Comparison of ENCODE assay signal across 8 mouse cellular contexts in genomic region chr7:35333231-35333651, GRCm38 (mm10). TPM values are rescaled to one million over a fixed set of nuclear protein-coding genes. Genes with fewer than 3 reads are reported as not detected.
DNase-seq lines count a peak whose midpoint lies in the region; ATAC-seq and TF ChIP-seq lines count a peak whose summit lies in the region.

No protein-coding gene starts in this region.

- peaks cover 8% of the 10 kb centered on the region; the same call in 1 of the 2 replicates for H3K4me1 ChIP-seq in heart, embryonic 11.5 days (ENCODE audit: control insufficient read depth, insufficient read depth, low read length)
- peaks cover 15% of the 10 kb centered on the region for H3K4me1 ChIP-seq in testis, adult 2 months (ENCODE audit: control insufficient read depth, insufficient read depth, low read length)

- WGBS in heart, embryonic 11.5 days (ENCODE audit: insufficient replicate concordance) = under 1% methylated on average over 19 of the region's 19 CpGs

- H3K36me3 ChIP-seq in heart, embryonic 11.5 days (ENCODE audit: control insufficient read depth, insufficient read depth, low read length) = no peaks in the 10 kb centered on the region
- H3K36me3 ChIP-seq in testis, adult 2 months (ENCODE audit: control insufficient read depth, insufficient read depth, low read length) = no peaks in the 10 kb centered on the region

- TF ChIP-seq CTCF in testis, adult 2 months (IDR thresholded peaks at IDR 0.05; ENCODE audit: control insufficient read depth, insufficient read depth, insufficient replicate concordance, low read depth, low read length) = no peak

- ATAC-seq in heart, embryonic 11.5 days (replicated peaks; ENCODE audit: insufficient number of reproducible peaks, low FRiP score, low TSS enrichment) = 0 out of 2 replicates have a peak, but pooled peaks have one; percentile 8
- peak; percentile 17 for ATAC-seq in megakaryocyte, adult 5-6 weeks (ENCODE audit: poor library complexity, severe bottlenecking)

- H3K4me3 ChIP-seq in heart, embryonic 11.5 days (ENCODE audit: low read depth, low read length) = peak overlapping the region; percentile 60
- H3K4me3 ChIP-seq in testis, adult 2 months (ENCODE audit: control insufficient read depth, low read depth, low read length) = peak overlapping the region; percentile 93

- no peak for TF ChIP-seq POLR2A in testis, adult 2 months (IDR thresholded peaks at IDR 0.05; ENCODE audit: control insufficient read depth, low read depth, low read length)

- peak; percentile 35 to 44 for DNase-seq in heart, adult 9 months (ENCODE audit: low spot score in 2 of 2)
- no peak for DNase-seq in heart, postnatal 25 days (ENCODE audit: low spot score)
- peak; percentile 77 for DNase-seq in ZHBTc4 (ENCODE audit: low read depth, low spot score)
- peak; percentile 62 for DNase-seq in kidney, postnatal 14 days
- no peak for DNase-seq in layer of hippocampus, adult 9-10 months (ENCODE audit: low spot score)

- peak overlapping the region; percentile 57; the same call in 1 of the 2 replicates for H3K27ac ChIP-seq in heart, embryonic 11.5 days (ENCODE audit: low read depth, low read length)
- H3K27ac ChIP-seq in testis, adult 2 months (ENCODE audit: control insufficient read depth, insufficient read depth, low read depth, low read length) = no peak overlapping the region

- intact Hi-C loops in heart, postnatal 25 days (cut with DNase I) = loop anchor here (1.0 to 10.0 kb wide), 2 partner anchors 15 to 252 kb away; partner anchors contain the start of genes Ankrd27, Gpatch1 and Rgs9bp

- H3K27me3 ChIP-seq in heart, embryonic 11.5 days (ENCODE audit: control insufficient read depth, insufficient read depth, low read length) = peaks cover 8% of the 10 kb centered on the region; the same call in 1 of the 2 replicates
- H3K27me3 ChIP-seq in testis, adult 2 months (ENCODE audit: control insufficient read depth, insufficient read depth, low read length) = no peaks in the 10 kb centered on the region; the same call in 1 of the 2 replicates

- no peaks in the 10 kb centered on the region for H3K9me3 ChIP-seq in heart, embryonic 11.5 days (replicated peaks; ENCODE audit: control insufficient read depth, low read length)

- H3K4me2 ChIP-seq in heart, embryonic 11.5 days = peak overlapping the region; percentile 100

- H3K9ac ChIP-seq in heart, embryonic 11.5 days (ENCODE audit: low read depth, low read length) = peak overlapping the region; percentile 58

RNA-seq across cellular contexts. Expression of gene Rhpn2, which starts 0.7 kb away (rescaled TPM):
- 1 to 10 TPM; 4.4 to 6.0 TPM for total RNA-seq in heart, postnatal 25 days (2021)
- 8.3 and 8.5 TPM in 2 replicates for polyA plus RNA-seq in heart, embryonic 11.5 days (2014; fragmentation: Nextera tagmentation; extraction: Ambion mirVana)
- not detected in 2 replicates for total RNA-seq in megakaryocyte, adult 5-6 weeks (2015)
- total RNA-seq in megakaryocyte, adult 5-6 weeks (2017) = not detected in 2 replicates
- polyA plus RNA-seq in testis, adult 2 months (2012; rRNA removed) = 4.3 and 5.2 TPM in 2 replicates

RNA-seq across cellular contexts. Expression of gene Gpatch1, which starts 15.0 kb away (rescaled TPM):
- total RNA-seq in heart, postnatal 25 days (2021) = 1 to 10 TPM; 8.8 to 9.9 TPM
- 10.4 and 14.5 TPM in 2 replicates for polyA plus RNA-seq in heart, embryonic 11.5 days (2014; fragmentation: Nextera tagmentation; extraction: Ambion mirVana)
- total RNA-seq in megakaryocyte, adult 5-6 weeks (2015) = 7.2 and 7.7 TPM in 2 replicates
- total RNA-seq in megakaryocyte, adult 5-6 weeks (2017) = 7.2 TPM in 2 replicates
- 2.3 and 3.0 TPM in 2 replicates for polyA plus RNA-seq in testis, adult 2 months (2012; rRNA removed)

Comparison
In these comparisons a context has a peak if more than half of its experiments do, and no peak if none do; other contexts are left out.
1. DNase-seq: peak in heart, adult 9 months (2 of 2), ZHBTc4 (single experiment) and kidney, postnatal 14 days (single experiment); none in heart, postnatal 25 days (single experiment) and layer of hippocampus, adult 9-10 months (single experiment).
2. RNA of gene Rhpn2, which starts 0.7 kb away (total RNA-seq): 4.4 to 6.0 TPM in heart, postnatal 25 days; not detected in megakaryocyte, adult 5-6 weeks; every median in the first group is over 4 times any median in the second.